Mouse (Mus musculus) intestine, postnatal 0 days (tissue): ENCODE data around the gene Myo15b. TPM values are rescaled to one million over a fixed set of nuclear protein-coding genes. Genes with fewer than 3 reads are reported as not detected.

Experiments
- ATAC-seq: fragments of 200-750 bp; cut with Nextera tagmentation; 2 replicates; pipeline ENCODE4 v1.8.0; 2017; ENCODE audit warnings: mild to moderate bottlenecking, moderate TSS enrichment, moderate library complexity
- H3K27ac ChIP-seq: fragments of 300-500 bp; sonication (generic); 2 replicates; pipeline ENCODE4 v1.5.1; 2014; ENCODE audit warnings: mild to moderate bottlenecking, low read depth, low read length, moderate library complexity
- H3K27me3 ChIP-seq: fragments of 300-500 bp; sonication (generic); replicated peaks from 2 replicates; pipeline ENCODE4 v1.6.1; 2014; ENCODE audit warnings: low read length, mixed read lengths; ENCODE audit not compliant: control insufficient read depth, insufficient read depth
- H3K36me3 ChIP-seq: fragments of 300-500 bp; sonication (generic); 2 replicates; pipeline ENCODE4 v1.6.1; 2014; ENCODE audit warnings: mild to moderate bottlenecking, moderate library complexity; ENCODE audit not compliant: control insufficient read depth, insufficient read depth
- H3K4me1 ChIP-seq: fragments of 300-500 bp; sonication (generic); replicated peaks from 2 replicates; pipeline ENCODE4 v1.6.1; 2014; ENCODE audit warnings: antibody characterized with exemption, low read length, mixed read lengths; ENCODE audit not compliant: control insufficient read depth, insufficient read depth
- H3K4me2 ChIP-seq: fragments of 300-500 bp; sonication (generic); replicated peaks from 2 replicates; pipeline ENCODE4 v1.6.1; 2014; ENCODE audit warnings: low read depth, mild to moderate bottlenecking, moderate library complexity
- H3K4me3 ChIP-seq: fragments of 300-500 bp; sonication (generic); 2 replicates; pipeline ENCODE4 v1.5.1; 2014; ENCODE audit warnings: low read depth, low read length
- H3K9ac ChIP-seq: fragments of 300-500 bp; sonication (generic); 2 replicates; pipeline ENCODE4 v1.6.1; 2014; ENCODE audit warnings: mild to moderate bottlenecking, low read depth, low read length
- H3K9me3 ChIP-seq: fragments of 300-500 bp; sonication (generic); 2 replicates; pipeline ENCODE4 v1.6.1; 2016; ENCODE audit warnings: mixed run types; ENCODE audit not compliant: control insufficient read depth
- CTCF ChIP-seq: sonication (generic); IDR thresholded peaks from 2 replicates; pipeline ENCODE4 v1.5.1; 2016; ENCODE audit warnings: low read depth, mild to moderate bottlenecking, control low read depth, antibody characterized with exemption, moderate library complexity
- WGBS: fragments of 180-500 bp; shearing (Covaris S2); extraction: QIAGEN DNeasy Blood & Tissue Kit; methylation state at CpG from one replicate; pipeline ENCODE4 v1.1.7; 2014; 5-methylcytosine and 5-hydroxymethylcytosine counted together
- polyA plus RNA-seq: library from polyadenylated mRNA; unstranded; fragments of >200 nt; fragmentation: Nextera tagmentation; extraction: Ambion mirVana; gene quantifications from 2 replicates; pipeline ENCODE4 v1.2.1, GENCODE M21; 2015

Myo15b gene
- polyA plus RNA-seq, 1 experiment from 2014 or later: 332 TPM

DNA sequence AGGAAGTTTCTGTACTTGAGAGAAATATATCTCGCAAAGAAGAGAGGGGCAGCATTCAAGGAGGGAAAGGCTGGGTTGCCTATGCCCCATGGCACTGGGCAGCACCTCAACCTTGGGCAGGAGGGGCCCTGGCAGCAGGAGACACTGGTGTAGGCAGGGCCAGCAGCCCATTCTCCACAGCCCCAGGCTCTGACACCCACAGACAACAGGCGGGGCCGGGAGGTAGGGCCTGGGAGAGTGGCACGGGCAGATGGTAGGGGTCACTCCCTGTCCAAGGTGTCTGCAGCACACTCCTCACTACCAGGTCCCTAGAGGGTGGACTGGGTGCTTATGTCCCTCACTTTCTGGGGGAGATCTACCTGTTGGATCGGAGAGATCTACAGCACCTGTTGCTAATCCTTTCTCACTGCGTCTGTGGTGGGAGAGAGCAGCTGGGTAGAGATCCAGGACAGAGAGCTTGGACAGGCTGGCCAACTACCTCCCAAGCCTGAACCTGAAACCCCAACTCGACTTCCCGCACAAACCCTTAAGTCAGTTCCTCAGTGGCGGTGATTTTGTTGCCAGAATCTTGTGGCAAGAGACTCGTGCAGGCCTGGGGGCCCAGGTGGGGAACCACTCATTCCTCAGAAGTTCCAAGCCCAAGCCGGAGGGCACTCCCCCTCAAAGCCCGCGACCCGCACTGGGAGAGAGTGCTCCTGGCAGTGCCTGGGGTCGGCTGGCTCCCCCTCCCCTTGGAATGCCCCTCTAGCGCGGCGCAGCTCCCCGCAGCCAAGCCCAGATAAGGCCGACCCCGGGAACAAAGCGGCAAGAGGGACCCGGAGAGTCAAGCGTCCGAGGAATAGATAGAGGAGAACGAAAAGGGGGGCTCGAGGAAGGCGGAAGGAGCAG, 45.4 kb upstream of the Myo15b start:
- Histone ChIP-seq H3K4me1 (peaks cover 24% of the 10 kb centered on the region), H3K27ac (peak overlapping the region; percentile 73), H3K36me3 (peaks cover 23% of the 10 kb centered on the region; the same call in 1 of the 2 replicates), H3K4me3 (peak overlapping the region; percentile 83), H3K9me3 (no peaks in the 10 kb centered on the region), H3K4me2 (peak overlapping the region; percentile 99), H3K9ac (peak overlapping the region; percentile 81), H3K27me3 (no peaks in the 10 kb centered on the region)
- 5% methylated on average over 28 of the region's 28 CpGs for WGBS
- ATAC-seq: no peak
- TF ChIP-seq CTCF: no peak

DNA sequence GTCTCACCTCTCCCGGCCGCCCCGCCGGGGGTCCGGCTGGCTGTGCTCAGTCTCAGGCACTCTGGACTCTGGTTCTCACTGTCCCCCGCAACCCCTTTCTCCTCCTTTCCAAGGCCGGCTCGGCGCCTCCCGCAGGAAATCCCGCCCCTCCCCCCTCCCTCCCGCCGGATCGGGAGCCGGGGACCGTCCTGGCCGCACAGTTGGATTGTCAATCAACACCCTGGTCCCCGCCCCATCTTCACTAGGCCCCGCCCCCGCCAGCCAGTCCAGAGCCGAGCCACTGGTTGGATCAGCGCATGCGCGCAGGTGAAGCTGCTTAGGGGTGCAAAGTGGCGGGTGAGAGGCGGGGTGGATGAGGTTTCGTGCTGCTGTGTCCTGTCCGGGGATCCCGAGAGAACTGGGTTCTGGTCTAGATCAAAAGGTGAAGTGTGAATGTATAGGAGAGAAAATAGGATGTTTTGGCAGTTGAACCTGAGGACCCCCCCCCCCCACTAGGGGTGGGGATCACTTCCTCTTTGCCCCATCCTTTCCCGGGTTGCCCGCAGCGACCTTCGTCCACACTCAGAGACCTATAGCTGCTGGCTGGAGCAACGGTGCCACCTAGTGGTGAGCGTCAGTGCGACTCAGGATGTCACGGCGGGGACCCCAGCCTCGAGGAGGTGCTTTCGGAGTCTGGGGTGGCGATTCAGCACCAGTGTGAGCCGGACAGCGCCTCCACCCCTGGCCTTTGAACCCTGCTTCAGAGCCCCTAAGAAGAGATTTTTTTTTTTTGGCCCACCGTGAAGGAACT, 44.5 kb upstream of the Myo15b start, which contains the start of gene Caskin2:
Gene Caskin2 (minus strand): TSS at position 133 of the 790 bp plus-strand sequence.
- Histone ChIP-seq H3K36me3 (peaks cover 25% of the 10 kb centered on the region; the same call in 1 of the 2 replicates), H3K4me3 (peak within 1 kb of the TSS; percentile 83), H3K27me3 (no peaks in the 10 kb centered on the region), H3K9ac (peak within 1 kb of the TSS; percentile 81), H3K4me2 (peak within 1 kb of the TSS; percentile 99), H3K27ac (peak within 1 kb of the TSS; percentile 73), H3K9me3 (no peaks in the 10 kb centered on the region), H3K4me1 (peaks cover 20% of the 10 kb centered on the region)
- WGBS: under 1% methylated on average over 41 of the region's 44 CpGs
- peak; percentile 99 for TF ChIP-seq CTCF
- peak; percentile 90 for ATAC-seq

DNA sequence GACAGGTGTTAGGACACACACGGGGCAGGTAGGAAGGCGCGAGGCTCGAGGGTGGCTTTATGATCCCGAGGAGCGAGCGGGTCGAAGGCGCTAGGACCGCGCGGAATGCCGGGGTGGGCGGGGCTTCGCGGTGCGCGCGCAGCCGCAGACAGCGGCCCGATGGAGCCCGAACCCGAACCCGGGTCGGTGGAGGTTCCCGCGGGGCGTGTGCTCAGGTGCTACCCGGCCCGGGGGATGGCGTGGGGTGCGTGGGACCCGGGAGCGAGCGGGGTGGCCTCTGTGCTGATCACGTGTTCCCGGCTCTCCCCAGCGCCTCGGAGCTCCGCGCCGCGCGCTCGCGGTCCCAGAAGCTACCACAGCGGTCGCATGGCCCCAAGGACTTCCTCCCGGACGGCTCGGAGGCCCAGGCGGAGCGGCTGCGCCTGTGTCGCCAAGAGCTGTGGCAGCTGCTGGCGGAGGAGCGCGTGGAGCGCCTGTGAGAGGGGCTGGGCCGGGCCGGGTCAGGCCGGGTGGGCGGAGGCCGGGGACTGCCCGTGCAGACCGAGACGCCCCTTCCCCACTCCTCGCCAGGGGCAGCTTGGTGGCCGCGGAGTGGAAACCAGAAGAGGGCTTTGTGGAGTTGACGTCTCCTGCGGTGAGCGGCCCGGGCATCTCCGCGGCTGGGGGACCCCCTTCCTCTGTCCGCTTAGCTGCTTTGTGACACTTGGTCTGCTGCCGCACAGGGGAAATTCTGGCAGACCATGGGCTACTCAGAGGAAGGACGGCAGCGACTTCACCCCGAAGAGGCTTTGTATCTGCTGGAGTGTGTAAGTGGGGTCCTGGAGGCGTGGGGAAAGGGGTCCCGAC, 43.4 kb upstream of the Myo15b start, which contains the start of gene Tsen54:
Gene Tsen54 (plus strand): TSS at position 120 of the 846 bp plus-strand sequence.
- Histone ChIP-seq H3K27me3 (no peaks in the 10 kb centered on the region), H3K27ac (peak within 1 kb of the TSS; percentile 68), H3K4me1 (peaks cover 14% of the 10 kb centered on the region; the same call in 1 of the 2 replicates), H3K4me3 (peak within 1 kb of the TSS; percentile 83), H3K9me3 (no peaks in the 10 kb centered on the region), H3K9ac (peak within 1 kb of the TSS; percentile 64), H3K4me2 (peak within 1 kb of the TSS; percentile 99), H3K36me3 (peaks cover 23% of the 10 kb centered on the region; the same call in 1 of the 2 replicates)
- peak; percentile 58 for ATAC-seq
- no peak for TF ChIP-seq CTCF
- under 1% methylated on average over 84 of the region's 84 CpGs for WGBS

DNA sequence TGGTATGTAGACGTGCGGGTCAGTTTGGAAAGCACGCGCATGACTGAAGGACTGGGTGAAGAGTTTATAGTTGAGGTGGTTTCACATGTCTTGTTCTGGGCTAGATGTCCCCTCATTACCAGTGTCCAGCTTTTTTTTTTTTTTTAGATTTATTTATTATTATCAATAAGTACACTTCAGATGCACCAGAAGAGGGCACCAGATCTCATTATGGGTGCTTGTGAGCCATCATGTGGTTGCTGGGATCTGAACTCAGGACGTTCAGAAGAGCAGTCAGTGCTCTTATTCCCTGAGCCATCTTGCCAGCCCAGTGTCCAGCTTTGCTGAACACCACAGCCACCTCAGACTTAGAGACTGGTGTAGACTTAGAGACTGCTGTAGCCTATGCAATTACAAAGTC, 40.9 kb upstream of the Myo15b start:
- ATAC-seq: no peak
- Histone ChIP-seq H3K4me1 (peaks cover 8% of the 10 kb centered on the region; the same call in 1 of the 2 replicates), H3K9ac (no peak overlapping the region), H3K9me3 (no peaks in the 10 kb centered on the region), H3K27me3 (no peaks in the 10 kb centered on the region), H3K27ac (no peak overlapping the region), H3K36me3 (peaks cover 25% of the 10 kb centered on the region; the same call in 1 of the 2 replicates), H3K4me3 (no peak overlapping the region), H3K4me2 (no peak overlapping the region)
- peak; percentile 52 for TF ChIP-seq CTCF
- 86% methylated on average over 5 of the region's 5 CpGs for WGBS

DNA sequence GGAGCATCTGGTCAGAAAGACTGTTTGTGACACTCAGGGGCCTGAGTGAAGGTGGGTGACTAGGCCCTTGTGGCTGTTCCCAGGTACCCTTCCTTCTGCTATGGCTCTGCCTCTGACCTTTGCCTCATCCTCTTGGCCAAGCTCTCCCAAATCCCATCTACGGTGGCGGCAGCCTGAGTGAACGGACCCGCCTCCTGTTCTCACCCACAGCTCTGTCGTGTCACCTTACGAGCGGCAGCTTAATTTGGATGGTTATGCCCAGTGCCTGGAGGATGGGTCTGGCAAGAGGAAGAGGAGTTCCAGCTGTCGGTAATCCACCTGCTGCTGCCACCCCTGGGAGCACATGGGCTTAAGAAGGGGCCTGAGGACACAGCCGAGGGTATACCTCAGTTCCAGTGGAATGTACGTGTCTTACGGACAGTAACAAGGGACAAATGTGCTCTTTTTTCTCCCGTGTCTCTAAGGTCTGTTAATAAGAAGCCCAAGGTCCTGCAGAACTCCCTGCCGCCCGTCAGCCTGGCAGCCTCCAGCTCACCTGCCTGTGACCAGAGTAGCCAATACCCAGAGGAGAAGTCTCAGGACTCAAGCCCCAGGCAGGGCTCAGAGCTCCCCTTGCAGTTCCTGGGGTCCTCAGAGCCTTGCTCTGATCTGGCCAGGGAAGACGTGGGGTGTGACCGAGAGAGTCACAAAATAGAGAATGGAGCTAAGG, 38.1 kb upstream of the Myo15b start:
- peaks cover 25% of the 10 kb centered on the region; the same call in 1 of the 2 replicates for H3K36me3 ChIP-seq
- 89% methylated on average over 16 of the region's 16 CpGs for WGBS
- no peak overlapping the region for H3K9ac ChIP-seq
- no peak overlapping the region for H3K4me3 ChIP-seq
- H3K27ac ChIP-seq: no peak overlapping the region
- no peak for ATAC-seq
- no peaks in the 10 kb centered on the region for H3K9me3 ChIP-seq
- no peaks in the 10 kb centered on the region for H3K27me3 ChIP-seq
- H3K4me1 ChIP-seq: 0 out of 2 replicates have a peak, but pooled peaks cover 5% of the 10 kb centered on the region
- no peak overlapping the region for H3K4me2 ChIP-seq
- no peak for TF ChIP-seq CTCF
